Mouse (Mus musculus) cerebellum, adult 2 months (tissue): ENCODE measurements around the gene Cfap100. TPM values are rescaled to one million over a fixed set of nuclear protein-coding genes. Genes with fewer than 3 reads are reported as not detected.

ENCODE experiments used
- DNase-seq, 2 experiments: peaks; one replicate each; pipeline ENCODE4 v3.0.0; 2021
- H3K27ac ChIP-seq: fragments of 200-500 bp; 2 replicates; pipeline ENCODE4 v1.5.1; 2012; ENCODE audit warnings: low read length, control low read depth, inconsistent platforms; ENCODE audit not compliant: insufficient read depth
- H3K27me3 ChIP-seq: fragments of 200-500 bp; 2 replicates; pipeline ENCODE4 v1.6.1; 2012; ENCODE audit warnings: inconsistent platforms, mild to moderate bottlenecking, low read length, moderate library complexity; ENCODE audit not compliant: control insufficient read depth, insufficient read depth
- H3K4me1 ChIP-seq: fragments of 200-500 bp; 2 replicates; pipeline ENCODE4 v1.6.1; 2011; ENCODE audit warnings: low read length; ENCODE audit not compliant: control insufficient read depth, insufficient read depth
- H3K4me3 ChIP-seq: fragments of 200-500 bp; replicated peaks from 2 replicates; pipeline ENCODE3; 2011; ENCODE audit warnings: mild to moderate bottlenecking, low read depth, low read length, control low read depth; ENCODE audit not compliant: insufficient read depth
- CTCF ChIP-seq: fragments of 200-500 bp; IDR thresholded peaks from 2 replicates; pipeline ENCODE4 v1.5.1; 2011; ENCODE audit warnings: low read depth, mild to moderate bottlenecking, control low read depth, low read length, moderate library complexity, borderline replicate concordance; ENCODE audit not compliant: insufficient read depth
- POLR2A ChIP-seq: fragments of 200-500 bp; IDR thresholded peaks from 2 replicates; pipeline ENCODE4 v1.6.1; 2011; ENCODE audit warnings: low read length, control low read depth, borderline replicate concordance; ENCODE audit not compliant: insufficient read depth
- WGBS: fragments of 180-500 bp; shearing (Covaris S2); methylation state at CpG from one replicate; pipeline ENCODE4 v1.1.7; 2018; 5-methylcytosine and 5-hydroxymethylcytosine counted together
- polyA plus RNA-seq: library from polyadenylated mRNA; depleted of rRNA; stranded (reverse); fragments of >200 nt; gene quantifications from 2 replicates; pipeline ENCODE4 v1.2.3, GENCODE M21; 2012

Gene Cfap100
- polyA plus RNA-seq, 1 experiment, result 5.3 TPM

- H3K27ac ChIP-seq, result no peak overlapping the region
- TF ChIP-seq POLR2A, result no peak
- TF ChIP-seq CTCF, result no peak
- H3K4me3 ChIP-seq, result no peak overlapping the region
- 82% methylated on average over 2 of the region's 2 CpGs for WGBS
- H3K4me1 ChIP-seq, result no peaks in the 10 kb centered on the region
- no peaks in the 10 kb centered on the region for H3K27me3 ChIP-seq
- no peak for DNase-seq
These were observed 28.8 kb upstream of the Cfap100 start for GRCm38 (mm10) chr6:90457421-90457820.

- H3K27me3 ChIP-seq, result no peaks in the 10 kb centered on the region
These were observed 25.2 kb upstream of the Cfap100 start for GRCm38 (mm10) chr6:90453751-90454150.

GRCm38 (mm10) chr6:90452603-90453002 is 24.0 kb upstream of the Cfap100 start:
- Histone ChIP-seq H3K4me1 (no peaks in the 10 kb centered on the region), H3K27me3 (no peaks in the 10 kb centered on the region), H3K27ac (no peak overlapping the region)

More at GRCm38 (mm10) chr6:90453751-90454150, 25.2 kb upstream of the Cfap100 start:
- Histone ChIP-seq H3K4me1 (no peaks in the 10 kb centered on the region), H3K27ac (no peak overlapping the region), H3K4me3 (no peak overlapping the region)
- 91% methylated on average over 5 of the region's 5 CpGs for WGBS
- TF ChIP-seq CTCF (no peak), POLR2A (no peak)
- no peak for DNase-seq

DNA sequence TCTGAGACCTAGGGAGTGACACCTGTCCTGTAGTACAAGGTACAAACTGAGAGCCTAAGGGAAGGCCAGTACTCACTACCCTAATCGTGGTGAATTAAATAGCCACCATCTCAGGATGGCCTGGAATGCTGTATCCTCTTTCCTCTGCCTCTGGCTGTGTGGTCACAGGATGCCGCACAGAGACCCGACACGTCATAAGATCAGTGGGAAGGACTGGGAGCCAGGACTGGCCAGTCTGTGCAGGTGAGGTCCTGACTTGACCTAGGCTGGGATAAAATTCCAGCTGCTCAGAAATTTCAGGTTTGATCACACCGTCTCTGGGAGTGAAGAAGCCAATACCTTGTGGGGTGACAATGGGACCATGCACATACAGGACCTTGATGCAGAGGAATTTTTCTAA is 22.9 kb upstream of the Cfap100 start:
- TF ChIP-seq CTCF, result no peak
- no peak for TF ChIP-seq POLR2A
- Histone ChIP-seq H3K4me1 (no peaks in the 10 kb centered on the region), H3K27ac (no peak overlapping the region), H3K4me3 (no peak overlapping the region), H3K27me3 (no peaks in the 10 kb centered on the region)
- 93% methylated on average over 5 of the region's 5 CpGs for WGBS
- no peak for DNase-seq

More at GRCm38 (mm10) chr6:90452603-90453002, 24.0 kb upstream of the Cfap100 start:
- TF ChIP-seq CTCF (no peak), POLR2A (no peak)
- DNase-seq, result no peak
- H3K4me3 ChIP-seq, result no peak overlapping the region

GRCm38 (mm10) chr6:90450697-90451096 is 22.1 kb upstream of the Cfap100 start:
- Histone ChIP-seq H3K4me3 (no peak overlapping the region), H3K27me3 (no peaks in the 10 kb centered on the region), H3K27ac (no peak overlapping the region), H3K4me1 (no peaks in the 10 kb centered on the region)
- TF ChIP-seq POLR2A (no peak), CTCF (no peak)
- no peak for DNase-seq
- WGBS, result 51% methylated on average over 5 of the region's 5 CpGs

DNA sequence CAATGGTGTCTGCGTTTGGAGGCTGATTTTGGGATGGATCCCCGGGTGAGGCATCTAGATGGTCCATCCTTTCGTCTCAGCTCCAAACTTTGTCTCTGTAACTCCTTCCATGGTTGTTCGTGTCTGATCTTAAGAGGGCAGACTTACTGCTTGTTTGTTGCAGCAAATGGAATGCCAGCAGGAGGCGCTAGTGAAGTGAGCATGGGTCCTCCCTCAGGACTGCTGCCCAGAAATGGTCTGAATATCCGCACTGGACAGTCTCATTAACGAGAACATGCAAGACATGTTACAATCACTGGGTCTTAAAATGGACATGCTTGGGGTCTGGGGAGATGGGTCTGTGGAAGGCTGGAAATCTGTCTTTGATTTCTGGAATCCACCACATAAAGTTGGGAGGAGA is 21.6 kb upstream of the Cfap100 start:
- TF ChIP-seq POLR2A (no peak), CTCF (peak; percentile 90)
- no peaks in the 10 kb centered on the region for H3K4me1 ChIP-seq
- 25% methylated on average over 7 of the region's 7 CpGs for WGBS
- no peak overlapping the region for H3K27ac ChIP-seq
- no peak overlapping the region for H3K4me3 ChIP-seq
- DNase-seq, result peak; percentile 77 to 87
- no peaks in the 10 kb centered on the region for H3K27me3 ChIP-seq

DNA sequence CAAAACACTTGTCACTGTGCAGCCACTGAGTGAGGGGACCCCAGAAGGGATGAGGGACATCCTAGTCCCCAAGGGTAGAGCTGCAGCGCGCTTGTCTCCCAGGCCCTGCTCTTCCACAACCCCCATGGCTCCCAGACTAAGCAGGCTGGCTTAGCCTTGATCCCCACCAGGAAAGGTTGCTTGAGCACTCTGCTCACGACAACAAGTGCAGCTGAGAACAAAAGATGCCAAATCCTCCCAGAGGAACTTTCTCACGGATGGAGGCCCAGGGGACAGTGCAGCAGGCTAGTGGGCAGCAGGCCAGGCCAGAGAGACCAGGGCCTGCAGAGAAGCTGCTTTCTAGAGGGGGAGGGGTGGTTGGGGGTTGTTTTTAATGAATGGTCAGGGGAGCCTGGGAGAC is 18.3 kb upstream of the Cfap100 start:
- no peak for DNase-seq
- WGBS, result 52% methylated on average over 4 of the region's 4 CpGs
- H3K27me3 ChIP-seq, result no peaks in the 10 kb centered on the region
- H3K4me1 ChIP-seq, result no peaks in the 10 kb centered on the region
- no peak overlapping the region for H3K27ac ChIP-seq
- TF ChIP-seq POLR2A, result no peak
- no peak for TF ChIP-seq CTCF
- no peak overlapping the region for H3K4me3 ChIP-seq

- 95% methylated on average over 3 of the region's 3 CpGs for WGBS
- no peak overlapping the region for H3K27ac ChIP-seq
- no peak for DNase-seq
- H3K27me3 ChIP-seq, result no peaks in the 10 kb centered on the region
- H3K4me1 ChIP-seq, result no peaks in the 10 kb centered on the region
- TF ChIP-seq POLR2A, result no peak
- no peak for TF ChIP-seq CTCF
- no peak overlapping the region for H3K4me3 ChIP-seq
These were observed 8.4 kb upstream of the Cfap100 start for GRCm38 (mm10) chr6:90437041-90437440.

GRCm38 (mm10) chr6:90436192-90436907 is 7.8 kb upstream of the Cfap100 start:
- DNase-seq, result no peak
- no peaks in the 10 kb centered on the region for H3K27me3 ChIP-seq
- H3K27ac ChIP-seq, result no peak overlapping the region
- 58% methylated on average over 10 of the region's 10 CpGs for WGBS
- TF ChIP-seq CTCF (no peak), POLR2A (no peak)
- H3K4me3 ChIP-seq, result no peak overlapping the region
- no peaks in the 10 kb centered on the region for H3K4me1 ChIP-seq
